In genomic region chr14:25695059-25695458, GRCm38 (mm10) we compare ENCODE assay signal across 8 mouse cellular contexts. TPM values are rescaled to one million over a fixed set of nuclear protein-coding genes. Genes with fewer than 3 reads are reported as not detected.
A peak's percentile ranks its signal among the peaks of the same experiment; 100 is the strongest.
DNase-seq lines count a peak whose midpoint lies in the region; ATAC-seq lines count a peak whose summit lies in the region.

No protein-coding gene starts in this region.

- peak overlapping the region; percentile 89 for H3K4me3 ChIP-seq in kidney, embryonic 16.5 days (ENCODE audit: low read length)
- peak overlapping the region; percentile 70 for H3K4me3 ChIP-seq in hindbrain, embryonic 16.5 days (ENCODE audit: low read length)
- H3K4me3 ChIP-seq in midbrain, embryonic 16.5 days (ENCODE audit: low read depth, low read length), result peak overlapping the region; percentile 91

- peaks cover 27% of the 10 kb centered on the region for H3K36me3 ChIP-seq in kidney, embryonic 16.5 days (ENCODE audit: insufficient read depth, low read length)
- peaks cover 16% of the 10 kb centered on the region for H3K36me3 ChIP-seq in hindbrain, embryonic 16.5 days (ENCODE audit: control insufficient read depth, insufficient read depth, low read length)
- H3K36me3 ChIP-seq in midbrain, embryonic 16.5 days (ENCODE audit: control insufficient read depth, insufficient read depth, low read length), result peaks cover 9% of the 10 kb centered on the region

- H3K27me3 ChIP-seq in kidney, embryonic 16.5 days (ENCODE audit: insufficient read depth, low read length), result no peaks in the 10 kb centered on the region
- no peaks in the 10 kb centered on the region for H3K27me3 ChIP-seq in hindbrain, embryonic 16.5 days (replicated peaks; ENCODE audit: control insufficient read depth, insufficient read depth, low read length)
- no peaks in the 10 kb centered on the region for H3K27me3 ChIP-seq in midbrain, embryonic 16.5 days (ENCODE audit: control insufficient read depth, insufficient read depth, low read depth, low read length)

- ATAC-seq in kidney, embryonic 16.5 days (ENCODE audit: low FRiP score, low TSS enrichment), result no peak
- ATAC-seq in hindbrain, embryonic 16.5 days, result no peak
- no peak for ATAC-seq in midbrain, embryonic 16.5 days

- H3K27ac ChIP-seq in kidney, embryonic 16.5 days (ENCODE audit: low read length), result no peak overlapping the region
- no peak overlapping the region for H3K27ac ChIP-seq in hindbrain, embryonic 16.5 days (ENCODE audit: low read depth, low read length)
- no peak overlapping the region for H3K27ac ChIP-seq in midbrain, embryonic 16.5 days (ENCODE audit: low read length)

- no peaks in the 10 kb centered on the region for H3K9me3 ChIP-seq in kidney, embryonic 16.5 days (ENCODE audit: low read length)
- H3K9me3 ChIP-seq in hindbrain, embryonic 16.5 days (ENCODE audit: control insufficient read depth, low read length), result no peaks in the 10 kb centered on the region
- no peaks in the 10 kb centered on the region for H3K9me3 ChIP-seq in midbrain, embryonic 16.5 days (replicated peaks; ENCODE audit: control insufficient read depth, low read length, poor library complexity, severe bottlenecking)

- H3K9ac ChIP-seq in kidney, embryonic 16.5 days (replicated peaks; ENCODE audit: low read length), result peak overlapping the region; percentile 87
- peak overlapping the region; percentile 79 for H3K9ac ChIP-seq in hindbrain, embryonic 16.5 days (ENCODE audit: low read depth, low read length)
- H3K9ac ChIP-seq in midbrain, embryonic 16.5 days (ENCODE audit: low read depth, low read length), result peak overlapping the region; percentile 86

- peak overlapping the region; percentile 91 for H3K4me2 ChIP-seq in kidney, embryonic 16.5 days (replicated peaks; ENCODE audit: low read depth, low read length)
- peak overlapping the region; percentile 89 for H3K4me2 ChIP-seq in hindbrain, embryonic 16.5 days (ENCODE audit: low read length)
- H3K4me2 ChIP-seq in midbrain, embryonic 16.5 days (ENCODE audit: low read length), result peak overlapping the region; percentile 98

- DNase-seq in kidney, adult 18-20 months, result no peak
- DNase-seq in c-Kit-positive CD71-positive TER-119-negative erythroid progenitor cells, embryonic 14.5 days (ENCODE audit: low read depth), result peak; percentile 29
- no peak for DNase-seq in left cerebral cortex, adult 8-10 months (ENCODE audit: low spot score in 2 of 2)
- no peak for DNase-seq in cerebellum, postnatal 10 days
- no peak for DNase-seq in cerebellum, postnatal 25 days

- 50% methylated on average over 6 of the region's 6 CpGs for WGBS in kidney, embryonic 16.5 days
- WGBS in hindbrain, embryonic 16.5 days, result 66% methylated on average over 6 of the region's 6 CpGs
- WGBS in midbrain, embryonic 16.5 days, result 74% methylated on average over 6 of the region's 6 CpGs

- H3K4me1 ChIP-seq in kidney, embryonic 16.5 days (ENCODE audit: insufficient read depth, low read length), result peaks cover 24% of the 10 kb centered on the region
- peaks cover 14% of the 10 kb centered on the region for H3K4me1 ChIP-seq in hindbrain, embryonic 16.5 days (ENCODE audit: control insufficient read depth, insufficient read depth, low read depth, low read length)
- peaks cover 18% of the 10 kb centered on the region for H3K4me1 ChIP-seq in midbrain, embryonic 16.5 days (ENCODE audit: control insufficient read depth, insufficient read depth, low read length)

RNA-seq across cellular contexts. Expression of gene Ppif, which starts 1.1 kb away (rescaled TPM):
- 42.4 and 55.5 TPM in 2 replicates for polyA plus RNA-seq in kidney, embryonic 16.5 days (2015; fragmentation: Nextera tagmentation; extraction: Ambion mirVana)
- 34.6 and 45.4 TPM in 2 replicates for polyA plus RNA-seq in hindbrain, embryonic 16.5 days (2015; fragmentation: Nextera tagmentation; extraction: Ambion mirVana)
- polyA plus RNA-seq in midbrain, embryonic 16.5 days (2015; fragmentation: Nextera tagmentation; extraction: Ambion mirVana), result 29.6 and 40.3 TPM in 2 replicates
- 10 to 100 TPM; 25.5 to 26.8 (median 26.5) TPM for total RNA-seq in left cerebral cortex, adult 8-10 months (2022)
